Mouse (Mus musculus): Measurements from ENCODE around the gene Sec16a.

- TF ChIP-seq CTCF (IDR thresholded peaks at IDR 0.05; ENCODE audit: low read depth) (no peak), EP300 (IDR thresholded peaks at IDR 0.05; ENCODE audit: low read depth) (no peak)
Observed at GRCm38 (mm10) chr2:26481724-26482495, 36.9 kb upstream of the Sec16a start.
